Mouse (Mus musculus): ENCODE results near the gene Rara.
A peak's percentile ranks its signal among the peaks of the same experiment; 100 is the strongest.
"Not testable (repeated sequence)": the region's sequence is repeated elsewhere in the genome, so short reads cannot be mapped to it uniquely, and the experiment has no call there.

Gene Rara

DNA sequence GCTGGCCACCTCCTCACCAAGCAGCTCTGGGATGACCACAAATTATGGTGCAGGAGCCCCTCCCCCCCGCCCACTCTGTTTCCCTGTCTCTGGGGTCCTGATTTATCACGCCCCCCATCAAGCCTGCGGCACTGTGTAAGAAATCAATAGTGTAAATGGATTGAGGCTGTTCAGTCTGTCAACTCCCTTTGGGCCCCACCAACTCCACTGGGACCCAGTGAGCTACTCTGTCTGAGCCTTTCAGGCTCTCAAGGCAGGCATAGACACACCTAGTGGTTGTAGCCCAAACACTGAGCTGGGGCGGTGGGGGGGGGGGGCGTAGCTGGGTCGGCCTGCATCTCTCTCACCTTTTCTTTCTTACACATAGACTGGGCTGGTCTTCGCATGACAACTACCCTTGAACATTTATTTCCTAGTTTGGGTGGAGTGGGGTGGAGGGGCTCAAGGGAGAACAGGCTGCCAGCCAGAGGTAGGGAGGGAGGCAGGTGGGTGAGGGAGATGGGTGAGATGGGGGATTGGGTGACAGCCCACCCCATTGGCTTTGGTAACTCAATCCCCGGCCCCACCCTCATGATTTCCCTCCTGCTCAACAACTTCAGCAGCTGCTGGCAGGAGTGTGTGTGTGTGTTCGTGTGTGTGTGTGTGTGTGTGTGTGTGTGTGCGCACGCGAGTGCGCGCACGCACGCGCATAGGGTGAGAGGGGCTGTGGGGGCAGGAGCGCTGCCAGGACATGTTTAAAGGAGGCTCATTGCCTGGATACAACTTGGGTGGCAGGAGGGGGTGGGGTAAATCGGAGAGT is 4.9 kb downstream of the Rara start:
- Histone ChIP-seq H3K4me3 (replicated peaks; ENCODE audit: low read length) (peak overlapping the region; percentile 49), H3K36me3 (ENCODE audit: insufficient read depth, low read length) (no peaks in the 10 kb centered on the region), H3K27me3 (ENCODE audit: insufficient read depth, low read length) (peaks cover 72% of the 10 kb centered on the region), H3K9me3 (ENCODE audit: low read length) (no peaks in the 10 kb centered on the region), H3K4me1 (replicated peaks; ENCODE audit: low read depth, low read length) (peaks cover 97% of the 10 kb centered on the region)
- TF ChIP-seq NANOG (IDR thresholded peaks at IDR 0.05; ENCODE audit: borderline replicate concordance, low read length) (no peak), POU5F1 (IDR thresholded peaks at IDR 0.05; ENCODE audit: borderline replicate concordance, low read length) (no peak), CTCF (conservative IDR thresholded peaks at IDR 0.05; ENCODE audit: low read length) (no peak)

GRCm38 (mm10) chr11:98933151-98933550 is 5.5 kb downstream of the Rara start:
- peak overlapping the region; percentile 49 for H3K4me3 ChIP-seq (replicated peaks; ENCODE audit: low read length)
- 0 out of 2 replicates have a peak, but pooled peaks have one; percentile 10 for TF ChIP-seq CTCF (conservative IDR thresholded peaks at IDR 0.05; ENCODE audit: low read length)
- TF ChIP-seq POU5F1 (IDR thresholded peaks at IDR 0.05; ENCODE audit: borderline replicate concordance, low read length), result no peak
- TF ChIP-seq NANOG (IDR thresholded peaks at IDR 0.05; ENCODE audit: borderline replicate concordance, low read length), result no peak
- H3K4me1 ChIP-seq (replicated peaks; ENCODE audit: low read depth, low read length), result peaks cover 92% of the 10 kb centered on the region
- no peaks in the 10 kb centered on the region for H3K9me3 ChIP-seq (ENCODE audit: low read length)
- no peaks in the 10 kb centered on the region for H3K36me3 ChIP-seq (ENCODE audit: insufficient read depth, low read length)
- H3K27me3 ChIP-seq (ENCODE audit: insufficient read depth, low read length), result peaks cover 67% of the 10 kb centered on the region

GRCm38 (mm10) chr11:98933847-98934246 is 6.2 kb downstream of the Rara start:
- H3K9me3 ChIP-seq (ENCODE audit: low read length); H3K4me3 ChIP-seq (replicated peaks; ENCODE audit: low read length); H3K36me3 ChIP-seq (ENCODE audit: insufficient read depth, low read length): not testable (repeated sequence)
- Histone ChIP-seq H3K4me1 (replicated peaks; ENCODE audit: low read depth, low read length) (peaks cover 92% of the 10 kb centered on the region), H3K27me3 (ENCODE audit: insufficient read depth, low read length) (peaks cover 60% of the 10 kb centered on the region)

DNA sequence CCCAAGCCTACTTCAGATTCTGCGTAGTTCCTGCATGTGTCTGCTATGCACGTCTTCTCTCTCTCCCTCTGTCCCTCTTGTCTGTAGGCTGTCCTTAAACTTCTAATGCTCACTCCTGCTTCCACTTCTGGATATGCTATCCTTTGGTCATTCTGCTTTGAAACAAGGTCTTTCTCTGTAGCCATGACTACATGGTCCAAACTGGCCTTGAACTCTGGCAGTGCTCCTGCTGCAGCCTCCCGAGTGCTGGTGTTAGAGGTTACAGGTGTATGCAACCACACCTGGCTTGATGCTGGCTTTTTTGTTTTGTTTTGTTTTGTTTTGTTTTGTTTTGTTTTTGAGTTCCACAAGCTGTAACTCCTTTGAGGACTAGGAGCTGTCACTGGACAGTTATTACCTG is 6.7 kb downstream of the Rara start:
- peaks cover 56% of the 10 kb centered on the region for H3K27me3 ChIP-seq (ENCODE audit: insufficient read depth, low read length)
- H3K4me3 ChIP-seq (replicated peaks; ENCODE audit: low read length), result no peak overlapping the region
- H3K36me3 ChIP-seq (ENCODE audit: insufficient read depth, low read length), result no peaks in the 10 kb centered on the region
- no peaks in the 10 kb centered on the region for H3K9me3 ChIP-seq (ENCODE audit: low read length)
- TF ChIP-seq CTCF (conservative IDR thresholded peaks at IDR 0.05; ENCODE audit: low read length) (no peak), NANOG (IDR thresholded peaks at IDR 0.05; ENCODE audit: borderline replicate concordance, low read length) (no peak), POU5F1 (IDR thresholded peaks at IDR 0.05; ENCODE audit: borderline replicate concordance, low read length) (no peak)
- H3K4me1 ChIP-seq (replicated peaks; ENCODE audit: low read depth, low read length), result peaks cover 92% of the 10 kb centered on the region

DNA sequence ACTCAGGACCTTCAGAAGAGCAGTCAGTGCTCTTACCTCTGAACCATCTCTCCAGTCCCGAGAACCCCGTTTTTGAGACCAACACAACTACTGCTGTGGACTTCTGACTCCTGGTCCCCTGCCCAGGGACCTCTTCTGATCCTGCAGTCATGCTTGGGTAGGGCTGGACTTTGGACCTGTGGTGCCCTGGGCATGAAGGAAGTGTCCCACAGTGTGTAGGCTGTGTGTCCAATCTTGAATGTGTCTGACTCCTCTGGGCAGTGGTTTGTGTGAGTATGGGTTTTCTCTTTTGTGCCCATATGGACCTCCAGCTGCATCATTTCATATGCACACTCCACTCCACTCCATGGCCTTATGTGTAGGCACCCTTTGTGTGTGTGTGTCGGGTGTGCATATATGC is 7.5 kb downstream of the Rara start:
- H3K9me3 ChIP-seq (ENCODE audit: low read length), result no peaks in the 10 kb centered on the region
- peaks cover 50% of the 10 kb centered on the region for H3K27me3 ChIP-seq (ENCODE audit: insufficient read depth, low read length)
- 0 out of 2 replicates have a peak, but pooled peaks cover 7% of the 10 kb centered on the region for H3K36me3 ChIP-seq (ENCODE audit: insufficient read depth, low read length)
- H3K4me1 ChIP-seq (replicated peaks; ENCODE audit: low read depth, low read length), result peaks cover 92% of the 10 kb centered on the region
- H3K4me3 ChIP-seq (replicated peaks; ENCODE audit: low read length), result no peak overlapping the region
- TF ChIP-seq NANOG (IDR thresholded peaks at IDR 0.05; ENCODE audit: borderline replicate concordance, low read length) (no peak), POU5F1 (IDR thresholded peaks at IDR 0.05; ENCODE audit: borderline replicate concordance, low read length) (no peak), CTCF (conservative IDR thresholded peaks at IDR 0.05; ENCODE audit: low read length) (no peak)

- Histone ChIP-seq H3K4me3 (replicated peaks; ENCODE audit: low read length) (peak overlapping the region; percentile 98), H3K9me3 (ENCODE audit: low read length) (no peaks in the 10 kb centered on the region), H3K27me3 (ENCODE audit: insufficient read depth, low read length) (peaks cover 41% of the 10 kb centered on the region), H3K36me3 (ENCODE audit: insufficient read depth, low read length) (0 out of 2 replicates have a peak, but pooled peaks cover 8% of the 10 kb centered on the region), H3K4me1 (replicated peaks; ENCODE audit: low read depth, low read length) (peaks cover 93% of the 10 kb centered on the region)
- TF ChIP-seq NANOG (IDR thresholded peaks at IDR 0.05; ENCODE audit: borderline replicate concordance, low read length) (no peak), POU5F1 (IDR thresholded peaks at IDR 0.05; ENCODE audit: borderline replicate concordance, low read length) (no peak), CTCF (conservative IDR thresholded peaks at IDR 0.05; ENCODE audit: low read length) (no peak)
Observed at GRCm38 (mm10) chr11:98936170-98936569, 8.6 kb downstream of the Rara start.

DNA sequence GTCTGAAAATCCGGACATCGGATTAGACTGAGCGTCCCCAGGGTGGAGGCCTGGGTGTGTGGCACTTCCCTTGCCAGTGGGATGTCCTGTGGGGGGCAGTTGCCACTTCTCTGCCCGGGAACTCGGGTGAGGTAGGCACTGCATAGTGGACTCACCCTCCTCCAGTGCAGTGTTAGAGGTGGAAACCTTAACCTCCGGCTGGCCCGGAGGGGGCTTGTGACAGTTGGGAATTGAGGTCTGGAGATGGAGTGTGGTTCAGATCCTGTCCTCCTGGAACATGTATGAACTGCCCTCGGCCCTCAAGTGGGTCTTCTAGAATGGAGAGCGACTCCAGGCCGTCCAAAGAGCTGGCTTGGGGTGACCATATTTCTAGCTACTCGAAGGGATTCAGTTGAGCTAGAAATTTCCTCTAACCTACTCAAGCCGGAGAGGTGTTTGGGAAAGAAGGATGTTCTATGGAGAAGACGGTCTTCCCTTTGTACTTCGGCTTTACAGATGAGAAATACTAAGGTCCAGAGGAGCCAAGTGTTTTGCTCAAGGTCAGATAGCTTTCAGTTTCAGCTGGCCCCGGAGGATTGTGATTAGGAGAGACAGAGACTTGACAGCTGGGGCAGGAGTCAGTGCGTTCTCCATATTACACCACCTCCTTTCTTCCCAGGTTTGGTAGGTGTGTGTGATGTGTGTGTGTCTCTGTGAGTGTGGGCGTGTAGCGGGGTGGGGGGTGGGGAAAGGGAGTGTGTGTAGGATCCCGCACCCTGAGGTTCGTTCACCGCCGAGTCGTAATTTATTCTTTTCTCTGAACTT is 9.2 kb downstream of the Rara start:
- peak overlapping the region; percentile 98 for H3K4me3 ChIP-seq (replicated peaks; ENCODE audit: low read length)
- H3K9me3 ChIP-seq (ENCODE audit: low read length), result no peaks in the 10 kb centered on the region
- H3K4me1 ChIP-seq (replicated peaks; ENCODE audit: low read depth, low read length), result peaks cover 93% of the 10 kb centered on the region
- TF ChIP-seq NANOG (IDR thresholded peaks at IDR 0.05; ENCODE audit: borderline replicate concordance, low read length), result no peak
- TF ChIP-seq CTCF (conservative IDR thresholded peaks at IDR 0.05; ENCODE audit: low read length), result no peak
- no peak for TF ChIP-seq POU5F1 (IDR thresholded peaks at IDR 0.05; ENCODE audit: borderline replicate concordance, low read length)
- H3K27me3 ChIP-seq (ENCODE audit: insufficient read depth, low read length), result peaks cover 35% of the 10 kb centered on the region
- H3K36me3 ChIP-seq (ENCODE audit: insufficient read depth, low read length), result 0 out of 2 replicates have a peak, but pooled peaks cover 8% of the 10 kb centered on the region

- peak overlapping the region; percentile 98 for H3K4me3 ChIP-seq (replicated peaks; ENCODE audit: low read length)
- peaks cover 33% of the 10 kb centered on the region for H3K27me3 ChIP-seq (ENCODE audit: insufficient read depth, low read length)
- TF ChIP-seq CTCF (conservative IDR thresholded peaks at IDR 0.05; ENCODE audit: low read length) (no peak), NANOG (IDR thresholded peaks at IDR 0.05; ENCODE audit: borderline replicate concordance, low read length) (no peak), POU5F1 (IDR thresholded peaks at IDR 0.05; ENCODE audit: borderline replicate concordance, low read length) (no peak)
- H3K9me3 ChIP-seq (ENCODE audit: low read length), result no peaks in the 10 kb centered on the region
- H3K4me1 ChIP-seq (replicated peaks; ENCODE audit: low read depth, low read length), result peaks cover 93% of the 10 kb centered on the region
- 0 out of 2 replicates have a peak, but pooled peaks cover 8% of the 10 kb centered on the region for H3K36me3 ChIP-seq (ENCODE audit: insufficient read depth, low read length)
Observed at GRCm38 (mm10) chr11:98937410-98937913, 9.8 kb downstream of the Rara start.

All from E14TG2a.4 (cell line).